Mouse (Mus musculus) inflammation-experienced regulatory T-cells, adult 16 weeks (primary cell): Measurements from ENCODE around the gene Eci1. TPM values are rescaled to one million over a fixed set of nuclear protein-coding genes. Genes with fewer than 3 reads are reported as not detected.

ENCODE experiments used
- polyA plus RNA-seq: library from polyadenylated mRNA; unstranded; fragments of 100-300 nt; shearing (Covaris generic); gene quantifications from one replicate; pipeline ENCODE4 v1.2.1, GENCODE M21; 2017

Eci1 gene
- 95.3 TPM for polyA plus RNA-seq

DNA sequence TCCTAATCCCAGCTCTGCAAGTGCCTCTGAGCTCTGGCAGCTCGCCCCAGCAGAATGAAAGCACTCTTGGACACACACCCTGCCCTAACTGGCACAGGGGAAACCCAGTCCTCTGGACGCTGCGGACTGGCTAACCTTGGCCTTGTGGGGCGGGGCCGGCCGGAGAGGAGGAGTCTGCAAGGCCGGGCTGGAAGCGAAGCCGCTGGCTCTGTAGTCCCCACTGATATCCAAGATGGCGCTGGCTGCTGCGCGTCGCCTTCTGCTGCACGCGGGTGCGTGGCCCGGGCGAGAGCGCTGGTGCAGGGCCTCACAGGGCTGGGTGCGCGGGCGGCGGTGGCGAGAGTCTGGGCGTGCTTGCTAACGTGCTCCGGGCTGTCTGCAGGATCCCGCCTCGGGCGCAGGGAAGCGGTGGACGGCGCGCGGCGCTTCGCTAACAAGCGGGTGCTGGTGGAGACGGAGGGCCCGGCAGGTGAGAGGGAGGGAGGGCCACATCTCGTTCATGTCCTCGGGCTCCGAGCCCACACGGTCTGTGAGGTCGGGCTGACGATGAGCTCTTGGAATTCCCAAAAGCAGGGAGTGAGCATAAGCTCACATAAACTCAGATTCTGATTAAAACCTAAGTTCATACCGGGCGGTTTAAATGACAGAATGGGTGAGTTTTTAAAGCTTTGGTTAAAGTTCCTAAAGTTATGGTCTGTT lies at the start of gene Eci1:
Gene Eci1 (plus strand): TSS at position 171 of the 699 bp plus-strand sequence.

DNA sequence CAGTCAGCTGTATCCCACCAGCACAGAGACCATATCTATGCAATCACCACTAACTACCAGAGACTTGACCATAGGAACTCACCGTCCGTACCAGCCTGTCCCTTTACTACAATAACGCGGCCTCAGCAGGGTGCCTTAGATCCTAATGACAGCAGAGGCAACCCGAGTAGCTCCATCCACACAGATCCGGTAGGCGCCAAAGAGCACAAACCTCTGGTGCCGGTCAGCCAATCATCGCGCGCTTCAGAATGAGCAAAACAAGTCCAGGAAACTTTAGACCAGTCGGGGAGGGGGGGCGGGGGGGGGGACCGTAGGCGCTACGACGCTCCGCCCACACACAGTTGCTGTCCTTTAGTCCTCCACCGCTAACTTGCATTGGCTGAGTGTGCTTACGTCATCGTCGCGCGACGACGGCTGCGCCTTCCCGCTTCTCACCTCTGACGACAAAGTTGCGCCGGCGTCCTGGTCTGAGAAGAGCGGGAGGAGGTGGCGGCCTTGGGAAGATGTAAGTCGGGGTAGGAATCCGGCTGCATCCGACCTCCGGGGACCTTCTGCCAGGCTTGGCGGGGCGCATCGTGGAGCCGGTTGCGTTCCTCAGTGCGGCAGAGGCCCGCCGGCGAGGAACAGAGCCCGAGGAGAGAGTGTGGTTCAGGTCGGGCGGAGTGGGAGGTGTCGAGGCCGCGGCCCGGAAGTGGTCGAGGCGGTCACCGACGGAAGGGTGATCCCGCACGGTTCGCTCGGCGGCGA lies 12.0 kb upstream of the Eci1 start, which contains the start of gene Rnps1:
Gene Rnps1 (plus strand): TSS at position 336 of the 747 bp plus-strand sequence.

DNA sequence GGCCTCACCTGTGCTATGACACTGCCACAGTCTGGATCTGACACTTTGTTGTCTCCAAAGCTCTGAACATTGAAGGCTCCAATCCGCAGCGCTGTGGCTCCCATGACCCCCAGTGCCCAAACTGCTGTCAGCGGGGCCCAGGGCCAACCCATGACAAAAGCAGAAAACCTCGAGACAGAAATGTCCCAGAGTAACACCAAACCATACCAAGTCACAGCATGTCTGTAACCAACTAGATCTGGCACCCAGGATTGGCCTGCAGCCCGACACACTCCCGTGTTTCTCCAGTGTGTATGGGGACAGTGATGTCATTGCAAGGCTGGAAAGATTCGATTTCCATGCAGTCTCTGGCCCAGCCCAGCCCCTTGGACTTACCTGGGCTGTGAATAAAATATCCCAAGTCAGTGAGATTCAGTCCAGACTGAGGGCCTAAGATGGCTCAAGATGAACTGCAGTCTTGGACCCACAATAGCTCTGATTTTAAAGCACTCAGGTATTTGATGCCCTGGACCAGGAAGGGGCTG lies 16.3 kb downstream of the Eci1 start, which contains the start of gene Dnase1l2:
Gene Dnase1l2 (minus strand): TSS at position 474 of the 524 bp plus-strand sequence.

DNA sequence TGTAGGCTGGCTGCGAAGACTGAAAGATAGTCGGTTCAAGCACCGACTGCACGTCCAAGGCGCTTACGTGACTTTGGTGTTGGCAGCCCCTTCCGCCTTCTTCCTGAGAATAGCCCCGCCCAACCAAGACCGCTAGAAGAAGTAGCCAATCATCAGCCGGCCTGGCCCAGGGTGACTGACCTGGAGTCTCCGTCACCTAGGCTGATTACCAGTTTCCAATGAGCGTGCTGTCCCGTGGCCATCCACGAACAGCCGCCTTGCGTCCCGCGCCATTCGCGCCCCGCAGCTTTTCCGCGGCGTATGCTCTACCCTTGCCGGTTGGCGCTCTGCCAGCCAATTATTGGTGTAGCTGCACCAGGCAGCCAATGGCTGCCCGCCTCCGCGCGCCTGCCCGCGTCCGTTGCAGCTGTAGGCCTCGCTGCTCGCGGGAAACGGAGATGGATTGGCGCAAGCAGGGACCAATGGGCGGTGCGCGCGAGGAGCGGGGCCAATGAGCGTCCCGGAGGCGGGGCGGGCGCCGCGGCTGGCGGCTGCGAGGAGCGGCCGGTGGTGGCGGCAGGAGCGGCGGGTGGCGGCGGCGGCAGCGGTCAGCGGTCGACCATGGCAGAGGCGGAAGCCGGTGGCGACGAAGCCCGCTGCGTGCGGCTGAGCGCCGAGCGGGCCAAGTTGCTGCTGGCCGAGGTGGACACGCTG lies 43.6 kb downstream of the Eci1 start, which contains the start of the genes E4f1 and Pgp:
Gene E4f1 (minus strand): TSS at position 404 of the 693 bp plus-strand sequence.
Gene Pgp (plus strand): TSS at position 483 of the 693 bp plus-strand sequence.

DNA sequence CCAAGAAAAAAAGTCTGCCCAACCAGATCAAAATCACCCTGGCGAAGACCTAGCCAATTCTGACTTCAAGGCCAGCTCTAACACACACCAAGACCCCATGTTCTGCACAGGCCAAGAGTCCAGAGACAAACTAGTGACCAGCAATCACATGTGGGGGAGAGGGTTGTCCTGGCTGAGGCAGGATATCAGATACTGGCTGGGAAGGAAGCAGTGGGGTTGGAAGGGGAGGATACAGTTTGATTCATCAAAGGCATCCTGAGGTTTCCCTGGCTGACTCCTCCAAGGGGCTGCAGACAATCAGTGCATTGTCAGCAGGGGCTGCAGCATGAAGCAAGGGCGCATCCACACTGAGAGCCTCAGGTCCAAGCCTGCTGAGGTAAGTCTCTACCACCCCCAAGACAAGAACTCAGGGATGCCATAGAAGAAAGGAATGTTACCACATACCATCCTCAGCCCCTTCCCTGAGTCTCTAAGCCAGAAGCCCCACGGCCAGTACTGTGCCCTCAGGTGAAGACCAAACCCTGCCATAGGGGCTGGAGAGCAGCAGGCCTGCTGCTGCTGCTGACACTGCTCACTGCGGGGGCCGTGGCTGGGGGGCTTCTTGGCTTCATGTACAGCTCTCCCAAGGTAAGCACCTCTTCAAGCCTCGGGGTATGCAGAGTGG lies 47.3 kb downstream of the Eci1 start, which contains the start of gene Bricd5:
Gene Bricd5 (plus strand): TSS at position 273 of the 664 bp plus-strand sequence.

DNA sequence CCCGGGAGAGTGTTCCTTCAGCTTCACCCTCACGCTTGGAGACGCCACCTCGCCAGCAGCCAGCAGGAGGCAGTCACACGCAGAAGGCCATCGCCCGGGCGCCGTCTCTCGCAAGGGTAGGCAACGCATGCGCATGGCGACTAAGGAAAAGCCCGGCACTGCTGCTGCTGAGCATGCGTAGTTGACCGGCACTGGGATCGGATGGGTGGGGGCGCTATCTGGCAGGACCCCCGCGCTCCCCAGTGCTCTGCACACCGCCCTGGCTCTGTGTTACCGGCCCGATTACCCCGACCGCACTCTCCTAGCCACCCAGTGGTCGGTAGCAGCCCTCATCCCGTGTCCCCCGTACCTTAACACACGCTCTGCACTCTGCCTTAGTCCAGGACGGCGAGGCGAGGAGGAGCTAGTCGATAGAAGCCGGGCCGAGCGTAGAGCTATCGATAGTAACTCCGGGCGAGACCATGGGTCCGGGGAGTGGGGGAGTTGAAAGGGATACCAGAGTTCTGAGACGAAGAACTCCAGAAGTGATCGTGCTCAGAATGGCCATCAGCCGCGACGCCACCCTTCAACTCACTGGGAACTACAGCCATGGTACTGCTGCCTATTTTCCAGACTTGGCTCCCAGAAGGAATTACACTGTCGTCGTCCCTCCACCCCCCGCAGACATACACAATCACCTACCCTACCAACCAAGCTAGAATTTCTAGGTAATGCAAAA lies 52.4 kb downstream of the Eci1 start, which contains the start of gene Mlst8:
Gene Mlst8 (minus strand): TSS at position 416 of the 718 bp plus-strand sequence.

DNA sequence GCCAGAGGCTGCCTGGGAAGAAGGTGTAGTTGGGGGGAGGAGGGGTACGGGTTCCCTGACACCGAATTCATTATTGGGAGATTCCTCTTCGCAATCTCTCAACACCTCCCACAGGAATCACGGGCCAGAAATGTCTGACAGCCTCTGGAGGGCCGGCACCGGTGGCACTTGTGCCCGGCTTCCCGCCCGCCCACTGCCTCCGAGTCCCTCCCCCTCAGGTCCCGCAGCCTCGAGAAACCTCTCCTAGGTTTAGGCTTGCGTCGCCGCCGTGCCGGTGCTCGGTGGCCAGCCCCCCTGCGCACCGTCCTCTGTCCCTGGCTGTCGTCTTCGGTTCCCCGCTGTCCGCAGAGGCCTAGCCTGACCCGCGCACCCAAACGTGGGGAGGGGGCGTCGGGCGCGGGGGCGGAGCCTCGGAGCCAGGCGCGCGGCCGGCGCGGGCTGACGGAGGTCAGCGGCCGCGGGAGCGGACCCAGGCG lies 61.8 kb downstream of the Eci1 start, which contains the start of gene Caskin1:
Gene Caskin1 (plus strand): TSS at position 416 of the 476 bp plus-strand sequence.

Other genes with a start within 250 kb of the Eci1 start
- gene Tbc1d24, start 221.1 kb upstream of the Eci1 start, polyA plus RNA-seq = 0.80 TPM
- gene Ntn3, start 217.1 kb upstream of the Eci1 start, polyA plus RNA-seq = 0.06 TPM
- gene Tedc2, start 205.8 kb upstream of the Eci1 start, polyA plus RNA-seq = 6.0 TPM
- 5.1 TPM for gene Ccnf, start 175.2 kb upstream of the Eci1 start, polyA plus RNA-seq
- not detected for gene Abca17, start 75.6 kb upstream of the Eci1 start, polyA plus RNA-seq
- gene Abca3, start 74.7 kb upstream of the Eci1 start, polyA plus RNA-seq = 42.8 TPM
- 211 TPM for gene Rnps1, start 12.1 kb upstream of the Eci1 start, polyA plus RNA-seq
- gene Dnase1l2, start 16.5 kb downstream of the Eci1 start, polyA plus RNA-seq = 6.8 TPM
- gene E4f1, start 43.7 kb downstream of the Eci1 start, polyA plus RNA-seq = 91.5 TPM
- gene Pgp, start 43.8 kb downstream of the Eci1 start, polyA plus RNA-seq = 5.3 TPM
- gene Bricd5, start 47.2 kb downstream of the Eci1 start, polyA plus RNA-seq = 0.41 TPM
- gene Mlst8, start 52.4 kb downstream of the Eci1 start, polyA plus RNA-seq = 31.0 TPM
- 0.09 TPM for gene Caskin1, start 62.0 kb downstream of the Eci1 start, polyA plus RNA-seq
- gene Traf7, start 101.3 kb downstream of the Eci1 start, polyA plus RNA-seq = 103 TPM
- gene Rab26, start 107.6 kb downstream of the Eci1 start, polyA plus RNA-seq = 13.7 TPM
- gene Pkd1, start 123.2 kb downstream of the Eci1 start, polyA plus RNA-seq = 18.5 TPM
- 55.0 TPM for gene Tsc2, start 206.0 kb downstream of the Eci1 start, polyA plus RNA-seq
- gene Nthl1, start 206.0 kb downstream of the Eci1 start, polyA plus RNA-seq = 7.6 TPM
- not detected for gene Slc9a3r2, start 223.7 kb downstream of the Eci1 start, polyA plus RNA-seq
- not detected for gene Npw, start 231.8 kb downstream of the Eci1 start, polyA plus RNA-seq
- gene Zfp598, start 243.0 kb downstream of the Eci1 start, polyA plus RNA-seq = 3.2 TPM